Mouse (Mus musculus) midbrain, embryonic 11.5 days (tissue): ENCODE data around the gene Ptprcap. TPM values are rescaled to one million over a fixed set of nuclear protein-coding genes. Genes with fewer than 3 reads are reported as not detected.

Experiments
- ATAC-seq: fragments of 200-750 bp; cut with Nextera tagmentation; 2 replicates; pipeline ENCODE4 v1.8.0; 2017; ENCODE audit warnings: moderate TSS enrichment, moderate library complexity; ENCODE audit not compliant: low FRiP score
- DNase-seq: peaks from one replicate; pipeline ENCODE4 v3.0.0; 2015; ENCODE audit warnings: low spot score; ENCODE audit errors: missing footprints
- H3K27ac ChIP-seq: fragments of 300-500 bp; sonication (generic); 2 replicates; pipeline ENCODE4 v1.5.1; 2014; ENCODE audit warnings: low read depth, low read length
- H3K27me3 ChIP-seq: fragments of 300-500 bp; sonication (generic); 2 replicates; pipeline ENCODE4 v1.6.1; 2014; ENCODE audit warnings: mild to moderate bottlenecking, low read length, moderate library complexity, mixed read lengths; ENCODE audit not compliant: control insufficient read depth, insufficient read depth
- H3K36me3 ChIP-seq: fragments of 300-500 bp; sonication (generic); 2 replicates; pipeline ENCODE4 v1.6.1; 2014; ENCODE audit warnings: mild to moderate bottlenecking, low read length, moderate library complexity, mixed read lengths; ENCODE audit not compliant: control insufficient read depth, insufficient read depth
- H3K4me1 ChIP-seq: fragments of 300-500 bp; sonication (generic); 2 replicates; pipeline ENCODE4 v1.6.1; 2014; ENCODE audit warnings: low read length; ENCODE audit not compliant: control insufficient read depth, insufficient read depth
- H3K4me2 ChIP-seq: fragments of 300-500 bp; sonication (generic); 2 replicates; pipeline ENCODE4 v1.6.1; 2014; ENCODE audit warnings: mild to moderate bottlenecking, moderate library complexity
- H3K4me3 ChIP-seq: fragments of 300-500 bp; sonication (generic); 2 replicates; pipeline ENCODE4 v1.5.1; 2014; ENCODE audit warnings: low read depth, low read length
- H3K9ac ChIP-seq: fragments of 300-500 bp; sonication (generic); 2 replicates; pipeline ENCODE4 v1.6.1; 2014; ENCODE audit warnings: low read length
- H3K9me3 ChIP-seq: fragments of 300-500 bp; sonication (generic); 2 replicates; pipeline ENCODE4 v1.6.1; 2016; ENCODE audit warnings: low read length; ENCODE audit not compliant: control insufficient read depth
- WGBS: fragments of 180-500 bp; shearing (Covaris S2); extraction: QIAGEN DNeasy Blood & Tissue Kit; methylation state at CpG from one replicate; pipeline ENCODE4 v1.1.7; 2014; 5-methylcytosine and 5-hydroxymethylcytosine counted together
- polyA plus RNA-seq: library from polyadenylated mRNA; unstranded; fragments of >200 nt; fragmentation: Nextera tagmentation; extraction: Ambion mirVana; gene quantifications from 2 replicates; pipeline ENCODE4 v1.2.1, GENCODE M21; 2014

Gene Ptprcap
- polyA plus RNA-seq, 1 experiment from 2014 or later, result 0.75 TPM

- no peaks in the 10 kb centered on the region for H3K27me3 ChIP-seq
Observed at GRCm38 (mm10) chr19:4169378-4169784, 16.0 kb downstream of the Ptprcap start.

GRCm38 (mm10) chr19:4169810-4170209, 16.4 kb downstream of the Ptprcap start:
- no peaks in the 10 kb centered on the region for H3K27me3 ChIP-seq
- H3K4me1 ChIP-seq, result peaks cover 7% of the 10 kb centered on the region
- peak overlapping the region; percentile 84 for H3K9ac ChIP-seq
- DNase-seq (no peak), ATAC-seq (peak; percentile 65)
- peak overlapping the region; percentile 76 for H3K4me2 ChIP-seq
- H3K9me3 ChIP-seq, result no peaks in the 10 kb centered on the region
- WGBS, result 6% methylated on average over 27 of the region's 27 CpGs
- peak overlapping the region; percentile 74 for H3K27ac ChIP-seq
- H3K4me3 ChIP-seq, result peak overlapping the region; percentile 34
- H3K36me3 ChIP-seq, result no peaks in the 10 kb centered on the region

More at GRCm38 (mm10) chr19:4169378-4169784, 16.0 kb downstream of the Ptprcap start:
- Histone ChIP-seq H3K4me3 (peak overlapping the region; percentile 34), H3K9me3 (no peaks in the 10 kb centered on the region), H3K4me2 (peak overlapping the region; percentile 76), H3K27ac (peak overlapping the region; percentile 74), H3K36me3 (no peaks in the 10 kb centered on the region), H3K4me1 (peaks cover 7% of the 10 kb centered on the region), H3K9ac (peak overlapping the region; percentile 84)
- under 1% methylated on average over 42 of the region's 43 CpGs for WGBS
- peak; percentile 100 for DNase-seq
- peak; percentile 95 for ATAC-seq

GRCm38 (mm10) chr19:4170723-4171392, 17.5 kb downstream of the Ptprcap start:
- H3K9ac ChIP-seq, result no peak overlapping the region
- no peaks in the 10 kb centered on the region for H3K27me3 ChIP-seq
- no peaks in the 10 kb centered on the region for H3K36me3 ChIP-seq
- no peak overlapping the region for H3K4me2 ChIP-seq
- H3K27ac ChIP-seq, result no peak overlapping the region
- DNase-seq (no peak), ATAC-seq (no peak)
- H3K9me3 ChIP-seq, result no peaks in the 10 kb centered on the region
- WGBS, result 90% methylated on average over 10 of the region's 10 CpGs
- peaks cover 15% of the 10 kb centered on the region for H3K4me1 ChIP-seq
- H3K4me3 ChIP-seq, result no peak overlapping the region

- peaks cover 15% of the 10 kb centered on the region for H3K4me1 ChIP-seq
- H3K36me3 ChIP-seq, result no peaks in the 10 kb centered on the region
- no peak overlapping the region for H3K9ac ChIP-seq
- 73% methylated on average over 13 of the region's 13 CpGs for WGBS
- H3K4me3 ChIP-seq, result no peak overlapping the region
- no peak for DNase-seq
- H3K27me3 ChIP-seq, result no peaks in the 10 kb centered on the region
- H3K27ac ChIP-seq, result no peak overlapping the region
- no peaks in the 10 kb centered on the region for H3K9me3 ChIP-seq
- H3K4me2 ChIP-seq, result no peak overlapping the region
- no peak for ATAC-seq
Observed at GRCm38 (mm10) chr19:4171393-4172290, 18.2 kb downstream of the Ptprcap start.

GRCm38 (mm10) chr19:4172925-4173324, 19.5 kb downstream of the Ptprcap start:
- ATAC-seq, result no peak
- Histone ChIP-seq H3K4me2 (no peak overlapping the region), H3K4me1 (peaks cover 15% of the 10 kb centered on the region), H3K4me3 (no peak overlapping the region), H3K36me3 (no peaks in the 10 kb centered on the region), H3K9ac (0 out of 2 replicates have a peak overlapping the region, but pooled peaks have one; percentile 33), H3K27ac (no peak overlapping the region), H3K27me3 (no peaks in the 10 kb centered on the region), H3K9me3 (no peaks in the 10 kb centered on the region)
- WGBS, result 60% methylated on average over 11 of the region's 11 CpGs
- no peak for DNase-seq

GRCm38 (mm10) chr19:4175368-4175947, 22.1 kb downstream of the Ptprcap start, which contains the start of gene Carns1:
Carns1 (minus strand) TSS chr19:4175479.
- Histone ChIP-seq H3K27me3 (no peaks in the 10 kb centered on the region), H3K4me3 (0 out of 2 replicates have a peak within 1 kb of the TSS, but pooled peaks have one; percentile 9), H3K36me3 (no peaks in the 10 kb centered on the region), H3K4me1 (peaks cover 8% of the 10 kb centered on the region), H3K9ac (peak within 1 kb of the TSS; percentile 48), H3K4me2 (peak within 1 kb of the TSS; percentile 37), H3K9me3 (no peaks in the 10 kb centered on the region), H3K27ac (no peak within 1 kb of the TSS)
- 1% methylated on average over 11 of the region's 11 CpGs for WGBS
- ATAC-seq, result peak; percentile 75; the same call in 1 of the 2 replicates
- peak; percentile 86 for DNase-seq

GRCm38 (mm10) chr19:4180411-4180810, 27.0 kb downstream of the Ptprcap start:
- ATAC-seq, result no peak
- no peak overlapping the region for H3K27ac ChIP-seq
- no peak overlapping the region for H3K4me2 ChIP-seq
- no peaks in the 10 kb centered on the region for H3K9me3 ChIP-seq
- no peak overlapping the region for H3K9ac ChIP-seq
- no peak overlapping the region for H3K4me3 ChIP-seq
- no peaks in the 10 kb centered on the region for H3K27me3 ChIP-seq
- WGBS, result 87% methylated on average over 7 of the region's 7 CpGs
- peaks cover 5% of the 10 kb centered on the region for H3K4me1 ChIP-seq
- no peaks in the 10 kb centered on the region for H3K36me3 ChIP-seq
- no peak for DNase-seq

GRCm38 (mm10) chr19:4181892-4182291, 28.5 kb downstream of the Ptprcap start:
- Histone ChIP-seq H3K9me3 (no peaks in the 10 kb centered on the region), H3K4me3 (no peak overlapping the region), H3K27me3 (no peaks in the 10 kb centered on the region), H3K9ac (no peak overlapping the region), H3K27ac (no peak overlapping the region), H3K4me1 (no peaks in the 10 kb centered on the region), H3K4me2 (no peak overlapping the region), H3K36me3 (no peaks in the 10 kb centered on the region)
- DNase-seq (no peak), ATAC-seq (no peak)
- WGBS, result 47% methylated on average over 3 of the region's 3 CpGs
